Mouse (Mus musculus) layer of hippocampus, postnatal 10 days (tissue): ENCODE data around the gene Ankmy1. TPM values are rescaled to one million over a fixed set of nuclear protein-coding genes. Genes with fewer than 3 reads are reported as not detected.

Experiments
- DNase-seq, 2 experiments: peaks; one replicate each; pipeline ENCODE4 v3.0.0; 2021; ENCODE audit warnings: low spot score in 2 of 2
- microRNA-seq, 2 experiments: library from miRNA; unstranded; fragments of <30 nt; microRNA quantifications; one replicate each; pipeline ENCODE4 v1.2.0; 2021
- total RNA-seq, 2 experiments: library from RNA; stranded (reverse); gene quantifications; 2 replicates each; pipeline ENCODE4 v1.2.3; 2021

The Ankmy1 gene
- total RNA-seq, 2 experiments from 2014 or later = 0.21 TPM; not detected in 1

- peak; percentile 85 to 90 for DNase-seq
Measured at GRCm38 (mm10) chr1:92831188-92832001, 71.3 kb downstream of the Ankmy1 start, which contains the start of gene Gpc1. Gene Gpc1 (plus strand): TSS chr1:92831645.

- DNase-seq = peak in 1 of 2 experiments; percentile 26
Measured at GRCm38 (mm10) chr1:92830626-92831187, 72.0 kb downstream of the Ankmy1 start.

GRCm38 (mm10) chr1:92815756-92816294 is 86.9 kb downstream of the Ankmy1 start:
- no peak for DNase-seq

GRCm38 (mm10) chr1:92815100-92815499 is 87.6 kb downstream of the Ankmy1 start:
- no peak for DNase-seq

GRCm38 (mm10) chr1:92814319-92814718 is 88.4 kb downstream of the Ankmy1 start:
- no peak for DNase-seq

Small RNAs within 50 kb of the gene (microRNA-seq; reads per million reads assigned to microRNA genes)
- 21,216 to 27,433 reads per million in 2 experiments for gene Mir149

Other genes with a start within 250 kb of the Ankmy1 start
- 100 to 1,000 TPM; 157 to 166 TPM for gene Gpc1, start 71.3 kb downstream of the Ankmy1 start, total RNA-seq
- gene Dusp28, start 4.1 kb upstream of the Ankmy1 start, total RNA-seq = 1 to 10 TPM; 8.3 to 9.6 TPM
- gene Rnpepl1, start 7.9 kb upstream of the Ankmy1 start, total RNA-seq = 10 to 100 TPM; 41.7 to 53.5 TPM
- gene Capn10, start 31.5 kb upstream of the Ankmy1 start, total RNA-seq = 10 to 100 TPM; 50.7 to 55.1 TPM
- gene Gpr35, start 48.0 kb upstream of the Ankmy1 start, total RNA-seq = under 1 TPM; 0.11 to 0.78 TPM
- gene Aqp12, start 103.4 kb upstream of the Ankmy1 start, total RNA-seq = not detected
- 100 to 1,000 TPM; 704 to 762 TPM for gene Kif1a, start 199.0 kb upstream of the Ankmy1 start, total RNA-seq
- not detected for gene Agxt, start 232.3 kb upstream of the Ankmy1 start, total RNA-seq